Comparison of ENCODE assay signal across 9 mouse cellular contexts in genomic region chr6:29917947-29918346, GRCm38 (mm10). TPM values are rescaled to one million over a fixed set of nuclear protein-coding genes. Genes with fewer than 3 reads are reported as not detected.
DNase-seq lines count a peak whose midpoint lies in the region; ATAC-seq lines count a peak whose summit lies in the region.
"Had no signal": no experiment of that assay in that cellular context is flagged by ENCODE, and none has a peak within 500 bp of the region (broad histone marks: within the 10 kb centered on the region; RNA-seq: fewer than 3 reads in every experiment).

No protein-coding gene starts in this region.

- no peak for ATAC-seq in megakaryocyte, adult 5-6 weeks (ENCODE audit: poor library complexity, severe bottlenecking)
- ATAC-seq in liver, embryonic 16.5 days (ENCODE audit: low read depth), result no peak
- no peak for ATAC-seq in stomach, embryonic 16.5 days (ENCODE audit: insufficient read depth, low FRiP score)

- H3K9me3 ChIP-seq in megakaryocyte, embryonic 14.5 days, result no peaks in the 10 kb centered on the region
- H3K9me3 ChIP-seq in liver, embryonic 16.5 days (replicated peaks; ENCODE audit: control insufficient read depth, low read length), result no peaks in the 10 kb centered on the region
- no peaks in the 10 kb centered on the region for H3K9me3 ChIP-seq in stomach, embryonic 16.5 days (replicated peaks; ENCODE audit: control insufficient read depth, low read length)

- DNase-seq in embryo, embryonic 10.5 days (ENCODE audit: low spot score), result peak; percentile 23
- DNase-seq in embryo, embryonic 10 days (ENCODE audit: low spot score), result no peak
- DNase-seq in left cerebral cortex, adult 8-10 months (ENCODE audit: low spot score in 2 of 2), result no peak
- DNase-seq in thymus, postnatal 25 days, result no peak
- DNase-seq: adrenal gland, postnatal 10 days had no signal

- H3K27me3 ChIP-seq in megakaryocyte, embryonic 14.5 days (replicated peaks), result peaks cover 61% of the 10 kb centered on the region
- peaks cover 32% of the 10 kb centered on the region for H3K27me3 ChIP-seq in liver, embryonic 16.5 days (ENCODE audit: control insufficient read depth, insufficient read depth, low read depth, low read length)
- H3K27me3 ChIP-seq in stomach, embryonic 16.5 days (ENCODE audit: control insufficient read depth, insufficient read depth, low read length), result peaks cover 7% of the 10 kb centered on the region

- H3K9ac ChIP-seq in liver, embryonic 16.5 days (ENCODE audit: low read depth, low read length), result no peak overlapping the region
- H3K9ac ChIP-seq in stomach, embryonic 16.5 days (ENCODE audit: low read length), result no peak overlapping the region

- no peaks in the 10 kb centered on the region for H3K36me3 ChIP-seq in megakaryocyte, embryonic 14.5 days (replicated peaks; ENCODE audit: low read length)
- no peaks in the 10 kb centered on the region for H3K36me3 ChIP-seq in liver, embryonic 16.5 days (ENCODE audit: control insufficient read depth, insufficient read depth)
- no peaks in the 10 kb centered on the region for H3K36me3 ChIP-seq in stomach, embryonic 16.5 days (ENCODE audit: control insufficient read depth, insufficient read depth, low read length)

- no peak overlapping the region for H3K27ac ChIP-seq in liver, embryonic 16.5 days (ENCODE audit: low read length)
- H3K27ac ChIP-seq in stomach, embryonic 16.5 days (ENCODE audit: low read length), result no peak overlapping the region

- peak overlapping the region; percentile 95 for H3K4me3 ChIP-seq in megakaryocyte, embryonic 14.5 days (replicated peaks)
- H3K4me3 ChIP-seq in liver, embryonic 16.5 days (ENCODE audit: low read depth, low read length), result peak overlapping the region; percentile 80
- H3K4me3 ChIP-seq in stomach, embryonic 16.5 days (replicated peaks; ENCODE audit: low read length), result no peak overlapping the region

- 44% methylated on average over 4 of the region's 4 CpGs for WGBS in liver, embryonic 16.5 days (ENCODE audit: insufficient replicate concordance)
- WGBS in stomach, embryonic 16.5 days, result 46% methylated on average over 4 of the region's 4 CpGs

- peaks cover 21% of the 10 kb centered on the region for H3K4me1 ChIP-seq in megakaryocyte, embryonic 14.5 days
- peaks cover 8% of the 10 kb centered on the region for H3K4me1 ChIP-seq in liver, embryonic 16.5 days (ENCODE audit: control insufficient read depth, low read depth, low read length)
- no peaks in the 10 kb centered on the region for H3K4me1 ChIP-seq in stomach, embryonic 16.5 days (ENCODE audit: control insufficient read depth, insufficient read depth, low read length)

- H3K4me2 ChIP-seq in liver, embryonic 16.5 days (ENCODE audit: low read depth, low read length), result peak overlapping the region; percentile 91; the same call in 1 of the 2 replicates
- peak overlapping the region; percentile 97; the same call in 1 of the 2 replicates for H3K4me2 ChIP-seq in stomach, embryonic 16.5 days (ENCODE audit: low read depth, low read length)

RNA-seq across cellular contexts. Expression of gene Strip2, which starts 1.1 kb away (rescaled TPM):
- not detected in 2 replicates for polyA plus RNA-seq in megakaryocyte, embryonic 14.5 days (2012; ENCODE audit: insufficient read depth, low replicate concordance)
- total RNA-seq in megakaryocyte, adult 5-6 weeks (2015), result 0.33 and 0.71 TPM in 2 replicates
- total RNA-seq in megakaryocyte, adult 5-6 weeks (2017), result 1.3 and 1.6 TPM in 2 replicates
- 0.37 and 0.41 TPM in 2 replicates for polyA plus RNA-seq in liver, embryonic 16.5 days (2015; fragmentation: Nextera tagmentation; extraction: Ambion mirVana)
- 0.37 and 0.51 TPM in 2 replicates for polyA plus RNA-seq in stomach, embryonic 16.5 days (2015; fragmentation: Nextera tagmentation; extraction: Ambion mirVana)
- total RNA-seq in left cerebral cortex, adult 8-10 months (2022), result 10 to 100 TPM; 37.7 to 60.0 (median 42.6) TPM
